Mouse (Mus musculus) spleen, adult 2 months (tissue): ENCODE data around the gene Snupn.

Experiments used
- CTCF ChIP-seq: fragments of 200-500 bp; IDR thresholded peaks from 2 replicates; pipeline ENCODE4 v1.5.1; 2011; ENCODE audit warnings: mild to moderate bottlenecking, inconsistent platforms; ENCODE audit not compliant: insufficient read depth, insufficient read length, insufficient replicate concordance; ENCODE audit errors: extremely low read depth
- POLR2A ChIP-seq: fragments of 200-500 bp; IDR thresholded peaks from 2 replicates; pipeline ENCODE4 v1.6.1; 2011; ENCODE audit warnings: low read depth, low read length, inconsistent platforms

DNA sequence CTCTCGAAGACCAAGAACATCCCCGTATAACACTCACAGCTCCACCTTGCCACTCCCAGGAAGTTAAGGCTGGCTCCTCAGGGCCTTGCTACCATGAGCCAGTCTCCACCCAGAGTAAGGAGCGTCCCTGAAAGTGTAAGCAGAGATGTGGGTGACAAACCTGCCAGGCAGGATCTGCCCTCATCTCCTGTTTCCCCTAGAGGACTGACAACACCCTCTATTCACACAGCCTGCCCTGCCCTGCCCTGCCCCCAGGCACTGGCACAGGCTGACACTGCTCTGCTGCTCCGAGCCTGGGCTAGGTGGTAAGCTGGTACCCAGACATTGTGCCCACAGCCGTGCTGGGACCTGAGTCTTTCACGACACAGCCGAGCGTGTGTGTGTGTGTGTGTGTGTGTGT is 49.5 kb upstream of the Snupn start:
- no peak for TF ChIP-seq POLR2A
- TF ChIP-seq CTCF = no peak
